Mouse (Mus musculus): ENCODE data around the gene Abracl. TPM values are rescaled to one million over a fixed set of nuclear protein-coding genes. Genes with fewer than 3 reads are reported as not detected.

Abracl gene
- polyA plus RNA-seq, 1 experiment from 2014 or later, result 373 TPM

DNA sequence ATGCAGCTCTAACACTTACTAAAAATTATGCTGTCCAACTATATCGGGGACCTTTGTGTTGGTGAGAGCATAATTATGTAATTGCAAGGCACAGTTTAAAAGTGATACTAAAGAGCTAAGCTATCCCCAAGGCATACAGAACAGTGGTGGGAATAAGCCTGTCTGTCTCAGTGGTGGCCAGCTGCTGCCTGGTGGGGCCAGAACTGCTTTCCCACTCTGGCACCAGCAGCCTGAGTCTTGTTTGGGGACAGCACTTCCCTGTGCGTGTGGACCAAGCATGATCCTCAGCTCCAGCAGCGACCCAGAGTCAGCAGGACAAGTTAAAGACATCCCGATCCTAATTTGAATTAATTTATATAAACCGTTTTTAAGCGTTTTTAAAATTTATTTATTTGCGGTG, 2.6 kb downstream of the Abracl start:
- WGBS, result 71% methylated on average over 7 of the region's 7 CpGs
- Histone ChIP-seq H3K27me3 (no peaks in the 10 kb centered on the region), H3K9ac (no peak overlapping the region), H3K4me2 (peak overlapping the region; percentile 63), H3K9me3 (replicated peaks) (no peaks in the 10 kb centered on the region), H3K4me3 (peak overlapping the region; percentile 12; the same call in 1 of the 2 replicates), H3K27ac (peak overlapping the region; percentile 75), H3K4me1 (peaks cover 31% of the 10 kb centered on the region), H3K36me3 (ENCODE audit: poor library complexity, severe bottlenecking) (peaks cover 29% of the 10 kb centered on the region)
- peak; percentile 62 for ATAC-seq

DNA sequence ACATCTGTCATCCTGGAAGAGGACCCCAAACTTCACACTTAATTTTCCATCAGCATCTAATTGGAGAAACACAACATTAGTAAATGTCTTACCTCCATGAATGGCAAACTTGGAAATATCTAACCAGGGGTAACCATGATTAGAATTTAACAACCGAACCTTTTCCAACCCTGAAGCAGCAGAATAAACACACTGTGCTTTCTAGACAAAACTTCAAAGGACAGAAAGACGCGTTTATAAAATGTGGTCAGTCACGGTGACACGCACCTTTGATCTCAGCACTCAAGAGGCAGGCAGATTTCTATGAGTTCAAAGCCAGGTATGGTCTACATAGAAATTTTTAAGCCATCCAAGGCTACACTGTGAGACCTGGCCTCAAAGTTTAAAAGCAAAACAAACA, 11.3 kb downstream of the Abracl start:
- 93% methylated on average over 5 of the region's 5 CpGs for WGBS
- ATAC-seq, result no peak
- Histone ChIP-seq H3K27me3 (no peaks in the 10 kb centered on the region), H3K9ac (no peak overlapping the region), H3K4me2 (no peak overlapping the region), H3K36me3 (ENCODE audit: poor library complexity, severe bottlenecking) (peaks cover 55% of the 10 kb centered on the region), H3K4me3 (no peak overlapping the region), H3K27ac (no peak overlapping the region), H3K9me3 (replicated peaks) (no peaks in the 10 kb centered on the region), H3K4me1 (no peaks in the 10 kb centered on the region)

DNA sequence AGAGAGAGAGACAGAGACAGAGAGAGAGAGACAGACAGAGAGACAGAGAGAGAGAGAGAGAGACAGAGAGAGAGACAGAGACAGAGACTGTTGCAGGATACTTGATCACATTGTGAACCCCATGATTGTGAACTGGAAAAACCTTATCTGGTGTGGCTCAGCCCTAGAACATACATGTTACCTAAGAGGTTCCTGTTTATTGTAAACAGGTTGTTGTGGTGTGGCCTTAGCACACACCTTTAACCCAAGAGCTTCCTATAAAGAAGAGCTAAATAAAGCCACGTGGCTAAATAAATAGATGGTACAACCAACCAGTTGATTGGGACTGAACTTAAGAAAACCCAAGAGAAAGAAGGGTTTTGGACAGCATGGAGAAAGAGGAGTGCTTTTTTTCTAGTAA, 13.3 kb downstream of the Abracl start:
- 84% methylated on average over 1 of the region's 1 CpGs for WGBS
- Histone ChIP-seq H3K4me1 (no peaks in the 10 kb centered on the region), H3K27ac (no peak overlapping the region), H3K9ac (no peak overlapping the region), H3K27me3 (no peaks in the 10 kb centered on the region), H3K36me3 (ENCODE audit: poor library complexity, severe bottlenecking) (peaks cover 38% of the 10 kb centered on the region), H3K4me2 (no peak overlapping the region), H3K4me3 (no peak overlapping the region), H3K9me3 (replicated peaks) (no peaks in the 10 kb centered on the region)
- no peak for ATAC-seq

DNA sequence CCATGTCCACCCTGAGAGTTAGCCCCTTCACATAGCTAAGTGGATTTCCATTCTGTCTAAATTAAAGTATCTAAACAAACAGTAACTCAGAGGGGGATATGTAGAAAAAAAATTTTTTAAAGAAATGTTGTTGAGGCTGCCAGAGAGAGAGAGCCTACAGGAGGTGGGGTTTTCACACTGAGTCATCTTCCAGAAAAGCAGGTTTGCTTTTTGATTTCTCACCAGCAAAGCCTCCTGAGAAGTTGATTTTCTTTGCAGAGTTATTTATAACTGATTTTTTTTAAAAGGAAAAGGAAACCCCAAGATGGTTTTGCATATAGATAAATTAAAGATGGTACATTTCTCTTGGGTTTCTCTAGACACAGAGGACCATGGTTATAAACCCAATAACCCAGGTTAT, 15.0 kb downstream of the Abracl start:
- no peaks in the 10 kb centered on the region for H3K27me3 ChIP-seq

DNA sequence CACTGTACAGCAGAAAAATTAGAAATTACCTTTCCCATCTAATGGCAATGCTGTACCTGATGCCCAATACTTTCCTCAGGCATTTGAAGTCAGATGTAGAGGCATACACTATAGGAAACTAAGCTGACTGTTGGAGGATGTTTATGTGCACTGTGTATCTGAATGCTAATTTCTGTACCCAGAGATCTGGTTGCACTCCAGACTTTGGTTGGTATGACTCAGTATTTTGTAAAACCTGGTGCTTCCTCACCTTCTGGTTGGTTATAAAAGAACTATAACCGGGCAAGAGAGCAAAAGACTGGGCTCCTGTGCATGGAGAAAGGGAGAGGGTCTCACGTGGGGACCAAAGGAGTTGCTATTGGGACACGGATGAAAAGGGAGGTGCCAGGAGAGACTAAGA, 15.8 kb downstream of the Abracl start:
- H3K27me3 ChIP-seq, result no peaks in the 10 kb centered on the region
- no peaks in the 10 kb centered on the region for H3K4me1 ChIP-seq
- H3K9me3 ChIP-seq (replicated peaks), result no peaks in the 10 kb centered on the region
- WGBS, result 89% methylated on average over 3 of the region's 3 CpGs
- ATAC-seq, result no peak
- no peak overlapping the region for H3K27ac ChIP-seq
- no peak overlapping the region for H3K4me3 ChIP-seq
- H3K9ac ChIP-seq, result no peak overlapping the region
- no peak overlapping the region for H3K4me2 ChIP-seq
- H3K36me3 ChIP-seq (ENCODE audit: poor library complexity, severe bottlenecking), result peaks cover 24% of the 10 kb centered on the region

More for the DNA sequence above, 15.0 kb downstream of the Abracl start:
- Histone ChIP-seq H3K4me2 (no peak overlapping the region), H3K27ac (no peak overlapping the region), H3K9me3 (replicated peaks) (no peaks in the 10 kb centered on the region), H3K36me3 (ENCODE audit: poor library complexity, severe bottlenecking) (peaks cover 27% of the 10 kb centered on the region), H3K4me3 (no peak overlapping the region), H3K9ac (no peak overlapping the region), H3K4me1 (no peaks in the 10 kb centered on the region)
- ATAC-seq, result no peak

DNA sequence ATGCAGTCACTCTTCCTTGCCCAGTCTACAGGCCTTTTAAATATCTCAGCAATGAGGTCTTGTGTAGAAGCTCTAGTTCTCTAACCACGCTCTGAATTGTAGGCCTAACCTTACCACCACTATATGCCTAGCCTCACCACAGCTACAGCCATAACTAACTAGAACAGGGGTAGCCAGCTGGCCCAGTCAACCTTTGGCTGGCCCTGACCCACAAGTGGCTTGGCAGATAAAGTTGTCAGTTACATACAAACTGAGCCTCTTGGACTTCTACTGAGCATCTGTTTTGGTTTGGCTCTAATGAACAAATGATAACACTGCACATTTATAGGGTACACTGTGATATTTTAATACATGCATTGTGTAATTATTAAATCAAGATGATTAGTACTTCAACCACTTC, 16.3 kb downstream of the Abracl start:
- no peaks in the 10 kb centered on the region for H3K4me1 ChIP-seq
- H3K4me3 ChIP-seq, result no peak overlapping the region
- no peaks in the 10 kb centered on the region for H3K27me3 ChIP-seq
- ATAC-seq, result no peak
- H3K9ac ChIP-seq, result no peak overlapping the region
- H3K27ac ChIP-seq, result no peak overlapping the region
- peaks cover 24% of the 10 kb centered on the region for H3K36me3 ChIP-seq (ENCODE audit: poor library complexity, severe bottlenecking)
- WGBS, result 91% methylated on average over 1 of the region's 1 CpGs
- H3K9me3 ChIP-seq (replicated peaks), result no peaks in the 10 kb centered on the region
- no peak overlapping the region for H3K4me2 ChIP-seq

GRCm38 (mm10) chr10:18005136-18005955, 17.7 kb downstream of the Abracl start:
- Histone ChIP-seq H3K4me1 (no peaks in the 10 kb centered on the region), H3K4me2 (no peak overlapping the region), H3K9me3 (replicated peaks) (no peaks in the 10 kb centered on the region), H3K27ac (no peak overlapping the region), H3K36me3 (ENCODE audit: poor library complexity, severe bottlenecking) (peaks cover 17% of the 10 kb centered on the region), H3K27me3 (no peaks in the 10 kb centered on the region), H3K4me3 (no peak overlapping the region), H3K9ac (no peak overlapping the region)
- WGBS, result 83% methylated on average over 7 of the region's 7 CpGs
- no peak for ATAC-seq

DNA sequence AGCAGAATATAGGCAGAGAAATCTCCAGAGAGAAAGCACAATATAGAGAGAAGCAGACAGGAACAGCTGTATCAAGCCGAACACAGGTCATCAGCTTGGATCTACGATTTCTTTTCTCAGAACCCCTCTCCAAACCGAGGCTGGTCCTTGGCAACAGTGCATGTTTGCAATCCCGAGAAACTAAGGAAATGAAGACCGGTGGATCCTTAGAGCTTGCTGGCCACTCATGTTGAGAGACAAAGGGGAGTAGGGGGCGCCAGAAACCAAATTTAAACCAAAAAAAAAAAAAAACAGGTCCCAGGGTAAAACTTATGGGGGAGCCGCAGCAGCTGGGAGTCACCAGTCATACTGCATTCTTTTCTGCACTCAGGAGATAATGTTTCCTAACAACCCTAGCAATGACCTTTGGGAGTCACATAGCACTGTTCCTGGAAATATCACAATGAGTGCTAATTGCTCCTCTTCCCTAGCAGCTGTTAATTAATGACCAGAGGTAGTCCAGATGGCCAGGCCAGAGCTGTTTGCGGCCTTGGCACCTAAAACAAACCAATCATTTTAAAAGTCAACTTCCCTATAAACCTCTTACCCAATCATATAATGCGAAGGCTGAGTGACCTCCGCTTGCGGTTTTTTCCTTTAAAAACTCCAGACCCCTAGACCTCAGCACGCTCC, 19.0 kb downstream of the Abracl start:
- H3K9ac ChIP-seq, result no peak overlapping the region
- H3K27ac ChIP-seq, result no peak overlapping the region
- no peaks in the 10 kb centered on the region for H3K4me1 ChIP-seq
- no peaks in the 10 kb centered on the region for H3K9me3 ChIP-seq (replicated peaks)
- 83% methylated on average over 12 of the region's 12 CpGs for WGBS
- no peak overlapping the region for H3K4me3 ChIP-seq
- no peaks in the 10 kb centered on the region for H3K27me3 ChIP-seq
- no peak overlapping the region for H3K4me2 ChIP-seq
- H3K36me3 ChIP-seq (ENCODE audit: poor library complexity, severe bottlenecking), result peaks cover 4% of the 10 kb centered on the region; the same call in 1 of the 2 replicates
- no peak for ATAC-seq

DNA sequence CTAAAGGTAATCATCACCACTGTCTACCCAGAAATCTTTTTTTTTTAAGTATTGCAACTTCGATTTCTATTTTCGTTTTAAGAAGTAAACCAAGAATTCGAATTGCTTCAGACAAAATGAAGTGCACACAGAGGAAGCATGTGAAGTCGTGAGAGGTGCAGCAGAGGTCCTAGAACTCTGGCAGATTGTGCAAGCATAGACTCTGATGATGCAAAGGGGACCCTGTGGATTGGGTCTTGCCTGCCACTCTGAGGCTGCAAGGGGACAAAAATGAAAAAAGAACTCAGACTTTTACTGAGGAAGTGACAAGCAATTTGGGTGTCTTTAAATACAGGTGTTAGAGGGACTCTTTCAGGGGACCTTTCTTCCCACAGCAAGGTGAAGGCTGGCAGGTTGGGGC, 32.5 kb downstream of the Abracl start:
- Histone ChIP-seq H3K27me3 (no peaks in the 10 kb centered on the region), H3K4me3 (no peak overlapping the region), H3K27ac (no peak overlapping the region), H3K9me3 (replicated peaks) (no peaks in the 10 kb centered on the region), H3K4me1 (no peaks in the 10 kb centered on the region), H3K4me2 (no peak overlapping the region), H3K36me3 (ENCODE audit: poor library complexity, severe bottlenecking) (no peaks in the 10 kb centered on the region), H3K9ac (no peak overlapping the region)
- 84% methylated on average over 4 of the region's 4 CpGs for WGBS
- no peak for ATAC-seq

GRCm38 (mm10) chr10:17989136-17989535, 34.0 kb downstream of the Abracl start:
- no peak for ATAC-seq
- WGBS, result 77% methylated on average over 6 of the region's 6 CpGs
- Histone ChIP-seq H3K9ac (no peak overlapping the region), H3K36me3 (ENCODE audit: poor library complexity, severe bottlenecking) (no peaks in the 10 kb centered on the region), H3K27me3 (no peaks in the 10 kb centered on the region), H3K4me1 (no peaks in the 10 kb centered on the region), H3K4me2 (no peak overlapping the region), H3K4me3 (no peak overlapping the region), H3K9me3 (replicated peaks) (no peaks in the 10 kb centered on the region), H3K27ac (no peak overlapping the region)

DNA sequence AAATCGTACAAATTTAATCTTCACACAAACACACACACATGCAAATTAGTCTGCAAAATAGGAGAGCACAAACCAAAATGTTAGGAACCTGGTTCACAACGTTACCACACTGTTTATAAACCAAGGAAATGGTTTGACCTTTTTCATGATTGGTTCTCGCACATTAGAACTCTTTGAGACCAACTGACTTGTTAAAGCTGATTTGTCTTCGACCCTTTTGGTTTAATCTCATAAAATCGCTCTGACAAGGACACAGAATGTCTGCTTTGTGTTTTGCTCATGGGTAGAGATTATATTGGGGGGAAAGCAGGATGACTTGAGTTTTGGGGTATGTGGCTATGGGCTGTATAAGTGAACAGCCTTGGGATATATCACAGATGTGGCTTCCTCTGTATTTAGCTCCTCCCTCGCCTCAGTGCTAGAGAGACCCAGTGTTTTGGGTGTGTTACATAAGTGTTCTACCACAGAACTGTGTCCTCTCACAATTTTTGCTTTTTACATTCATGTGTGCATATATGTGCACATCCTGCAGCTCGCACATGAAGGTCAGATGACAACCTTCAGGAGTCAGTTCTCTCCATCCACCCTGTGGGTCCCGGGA, 35.2 kb downstream of the Abracl start:
- no peaks in the 10 kb centered on the region for H3K9me3 ChIP-seq (replicated peaks)
- H3K9ac ChIP-seq, result no peak overlapping the region
- ATAC-seq, result no peak
- H3K27ac ChIP-seq, result no peak overlapping the region
- H3K36me3 ChIP-seq (ENCODE audit: poor library complexity, severe bottlenecking), result no peaks in the 10 kb centered on the region
- 87% methylated on average over 8 of the region's 8 CpGs for WGBS
- no peak overlapping the region for H3K4me2 ChIP-seq
- no peaks in the 10 kb centered on the region for H3K27me3 ChIP-seq
- H3K4me1 ChIP-seq, result no peaks in the 10 kb centered on the region
- no peak overlapping the region for H3K4me3 ChIP-seq

GRCm38 (mm10) chr10:17983313-17983712, 39.8 kb downstream of the Abracl start:
- Histone ChIP-seq H3K4me2 (no peak overlapping the region), H3K27ac (no peak overlapping the region), H3K27me3 (no peaks in the 10 kb centered on the region), H3K9ac (no peak overlapping the region), H3K9me3 (replicated peaks) (no peaks in the 10 kb centered on the region), H3K4me3 (no peak overlapping the region), H3K36me3 (ENCODE audit: poor library complexity, severe bottlenecking) (no peaks in the 10 kb centered on the region), H3K4me1 (no peaks in the 10 kb centered on the region)
- ATAC-seq, result peak; percentile 87
- 80% methylated on average over 2 of the region's 2 CpGs for WGBS
